Comparison of ENCODE assay signal across 14 mouse cellular contexts in the genomic region with DNA sequence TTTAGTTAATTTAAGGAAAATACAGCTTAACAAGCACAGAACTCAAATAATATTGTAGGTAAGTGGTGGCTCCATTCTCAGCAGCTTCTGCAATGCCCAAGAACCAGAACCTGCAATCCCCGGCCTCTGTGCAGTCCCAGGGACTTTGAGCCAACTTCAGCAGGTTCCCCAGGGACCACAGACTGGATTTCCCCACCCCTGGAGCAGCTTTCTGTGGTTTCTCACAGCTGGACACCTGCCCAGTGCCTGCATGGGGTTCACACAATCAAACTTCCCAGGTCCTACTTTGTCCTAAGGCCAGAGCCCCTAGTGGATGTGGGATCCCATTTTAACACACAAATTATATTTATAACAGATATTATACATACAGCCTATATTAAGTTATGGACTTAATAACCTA.
"Had no signal": no experiment of that assay in that cellular context is flagged by ENCODE, and none has a peak within 500 bp of the region (broad histone marks: within the 10 kb centered on the region; RNA-seq: fewer than 3 reads in every experiment).

No protein-coding gene starts in this region.

- H3K4me2 ChIP-seq: kidney, embryonic 15.5 days; limb, embryonic 15.5 days; liver, embryonic 13.5 days; lung, embryonic 15.5 days; midbrain, embryonic 11.5 days; midbrain, embryonic 15.5 days; neural tube, embryonic 12.5 days had no signal

- H3K27me3 ChIP-seq: kidney, embryonic 15.5 days; limb, embryonic 15.5 days; liver, embryonic 13.5 days; lung, embryonic 15.5 days; megakaryocyte, embryonic 14.5 days; midbrain, embryonic 15.5 days; neural tube, embryonic 12.5 days had no signal

- H3K4me1 ChIP-seq: kidney, embryonic 15.5 days; limb, embryonic 15.5 days; liver, embryonic 13.5 days; lung, embryonic 15.5 days; megakaryocyte, embryonic 14.5 days; midbrain, embryonic 15.5 days; neural tube, embryonic 12.5 days had no signal

- DNase-seq: liver, embryonic 13.5 days; liver, postnatal 0 days; lung, postnatal 14 days; right cerebral cortex, adult 18-20 months; right cerebral cortex, postnatal 25 days; thymus, postnatal 4 days had no signal

- H3K9me3 ChIP-seq: kidney, embryonic 15.5 days; limb, embryonic 15.5 days; liver, embryonic 13.5 days; lung, embryonic 15.5 days; megakaryocyte, embryonic 14.5 days; midbrain, embryonic 15.5 days; neural tube, embryonic 12.5 days had no signal

- ATAC-seq: liver, postnatal 0 days; midbrain, embryonic 15.5 days had no signal

- H3K36me3 ChIP-seq: kidney, embryonic 15.5 days; limb, embryonic 15.5 days; liver, embryonic 13.5 days; lung, embryonic 15.5 days; midbrain, embryonic 15.5 days; neural tube, embryonic 12.5 days had no signal

- H3K27ac ChIP-seq: kidney, embryonic 15.5 days; limb, embryonic 15.5 days; liver, embryonic 13.5 days; lung, embryonic 15.5 days; macrophage; midbrain, embryonic 15.5 days; neural tube, embryonic 12.5 days had no signal

- H3K4me3 ChIP-seq: kidney, embryonic 15.5 days; limb, embryonic 15.5 days; liver, embryonic 13.5 days; lung, embryonic 15.5 days; megakaryocyte, embryonic 14.5 days; midbrain, embryonic 15.5 days; neural tube, embryonic 12.5 days had no signal

- H3K9ac ChIP-seq: kidney, embryonic 15.5 days; limb, embryonic 15.5 days; liver, embryonic 13.5 days; liver, postnatal 0 days; lung, embryonic 15.5 days; midbrain, embryonic 15.5 days; neural tube, embryonic 12.5 days had no signal
